ENCODE assay signal across 19 mouse cellular contexts in genomic region chr16:64048026-64048425, GRCm38 (mm10).
DNase-seq lines count a peak whose midpoint lies in the region; ATAC-seq lines count a peak whose summit lies in the region.
"Had no signal": no experiment of that assay in that cellular context is flagged by ENCODE, and none has a peak within 500 bp of the region (broad histone marks: within the 10 kb centered on the region; RNA-seq: fewer than 3 reads in every experiment).

No protein-coding gene starts in this region.

- H3K9ac ChIP-seq in heart, embryonic 11.5 days (ENCODE audit: low read depth, low read length): no peak overlapping the region
- no peak overlapping the region for H3K9ac ChIP-seq in midbrain, embryonic 11.5 days (ENCODE audit: low read length)

- no peaks in the 10 kb centered on the region for H3K4me1 ChIP-seq in heart, embryonic 11.5 days (ENCODE audit: control insufficient read depth, insufficient read depth, low read length)
- no peaks in the 10 kb centered on the region for H3K4me1 ChIP-seq in midbrain, embryonic 11.5 days (ENCODE audit: control insufficient read depth, insufficient read depth, low read length)
- no peaks in the 10 kb centered on the region for H3K4me1 ChIP-seq in midbrain, embryonic 10.5 days

- peak; percentile 54 for DNase-seq in heart, adult 11 months
- peak; percentile 60 for DNase-seq in midbrain, embryonic 11.5 days (ENCODE audit: low spot score, missing footprints)
- no peak for DNase-seq in midbrain, embryonic 10.5 days (ENCODE audit: low spot score)
- DNase-seq: adrenal gland, adult 2 months; adrenal gland, adult 8-10 months; adrenal gland, postnatal 10 days; adrenal gland, postnatal 14 days; adrenal gland, postnatal 25 days; adrenal gland, postnatal 36 days; B cell, adult 2 months; cerebellum, adult 11 months; cerebellum, adult 11-12 months; cerebellum, adult 18-20 months had no signal

- no peak overlapping the region for H3K27ac ChIP-seq in heart, embryonic 11.5 days (ENCODE audit: low read depth, low read length)
- no peak overlapping the region for H3K27ac ChIP-seq in midbrain, embryonic 11.5 days (ENCODE audit: low read depth, low read length)
- no peak overlapping the region for H3K27ac ChIP-seq in midbrain, embryonic 10.5 days (replicated peaks)

- no peak overlapping the region for H3K4me2 ChIP-seq in heart, embryonic 11.5 days
- no peak overlapping the region for H3K4me2 ChIP-seq in midbrain, embryonic 11.5 days

- H3K27me3 ChIP-seq in heart, embryonic 11.5 days (ENCODE audit: control insufficient read depth, insufficient read depth, low read length): no peaks in the 10 kb centered on the region
- H3K27me3 ChIP-seq in midbrain, embryonic 11.5 days (ENCODE audit: control insufficient read depth, insufficient read depth, low read length): no peaks in the 10 kb centered on the region
- no peaks in the 10 kb centered on the region for H3K27me3 ChIP-seq in midbrain, embryonic 10.5 days (ENCODE audit: low read depth, poor library complexity, severe bottlenecking)
- H3K27me3 ChIP-seq: CH12.LX, Patski had no signal

- no peaks in the 10 kb centered on the region for H3K9me3 ChIP-seq in heart, embryonic 11.5 days (replicated peaks; ENCODE audit: control insufficient read depth, low read length)
- no peaks in the 10 kb centered on the region for H3K9me3 ChIP-seq in midbrain, embryonic 11.5 days (ENCODE audit: control insufficient read depth, low read length)
- H3K9me3 ChIP-seq in midbrain, embryonic 10.5 days (replicated peaks): no peaks in the 10 kb centered on the region; the same call in 1 of the 2 replicates

- no peak overlapping the region for H3K4me3 ChIP-seq in heart, embryonic 11.5 days (ENCODE audit: low read depth, low read length)
- no peak overlapping the region for H3K4me3 ChIP-seq in midbrain, embryonic 11.5 days (ENCODE audit: low read depth, low read length)
- H3K4me3 ChIP-seq in midbrain, embryonic 10.5 days: no peak overlapping the region

- WGBS in heart, embryonic 11.5 days (ENCODE audit: insufficient replicate concordance): 70% methylated on average over 1 of the region's 1 CpGs
- 74% methylated on average over 1 of the region's 1 CpGs for WGBS in midbrain, embryonic 11.5 days
- WGBS in midbrain, embryonic 10.5 days: 85% methylated on average over 1 of the region's 1 CpGs

- no peaks in the 10 kb centered on the region for H3K36me3 ChIP-seq in heart, embryonic 11.5 days (ENCODE audit: control insufficient read depth, insufficient read depth, low read length)
- H3K36me3 ChIP-seq in midbrain, embryonic 11.5 days (ENCODE audit: control insufficient read depth, insufficient read depth, low read length): no peaks in the 10 kb centered on the region
- no peaks in the 10 kb centered on the region for H3K36me3 ChIP-seq in midbrain, embryonic 10.5 days
- H3K36me3 ChIP-seq: G1E had no signal

- ATAC-seq in heart, embryonic 11.5 days (replicated peaks; ENCODE audit: insufficient number of reproducible peaks, low FRiP score, low TSS enrichment): no peak
- ATAC-seq in midbrain, embryonic 11.5 days (ENCODE audit: low FRiP score): no peak
- ATAC-seq: activated CD4-positive, CD25-positive, alpha-beta regulatory T cell, adult 4 months; CD4-positive, CD25-positive, alpha-beta regulatory T cell, adult 4 months; Patski had no signal
